Mouse (Mus musculus) megakaryocyte, embryonic 14.5 days (primary cell): ENCODE measurements at regions not wholly inside any gene's neighbourhood (a gene's known extent, or its start where the extent isn't known, plus 50 kb on each side); places are given as distances from the start of the nearest gene placed in this dataset.

Source experiments
- H3K27me3 ChIP-seq: replicated peaks from 2 replicates; pipeline ENCODE3; 2012; ENCODE audit warnings: inconsistent platforms
- H3K36me3 ChIP-seq: replicated peaks from 2 replicates; pipeline ENCODE3; 2012; ENCODE audit warnings: low read length, inconsistent platforms, mixed read lengths
- H3K4me1 ChIP-seq: 2 replicates; pipeline ENCODE4 v1.6.1; 2012; ENCODE audit warnings: inconsistent platforms
- H3K4me3 ChIP-seq: replicated peaks from 2 replicates; pipeline ENCODE3; 2012; ENCODE audit warnings: moderate library complexity, mild to moderate bottlenecking, inconsistent platforms
- H3K9me3 ChIP-seq: 2 replicates; pipeline ENCODE4 v1.6.1; 2012; ENCODE audit warnings: inconsistent platforms
- FLI1 ChIP-seq: IDR thresholded peaks from 2 replicates; pipeline ENCODE4 v1.6.1; 2012; ENCODE audit warnings: low read length, inconsistent platforms, mixed read lengths
- GATA1 ChIP-seq: IDR thresholded peaks from 3 replicates; pipeline ENCODE4 v1.6.1; 2012; ENCODE audit warnings: mixed read lengths, low read length, inconsistent platforms, borderline replicate concordance

DNA sequence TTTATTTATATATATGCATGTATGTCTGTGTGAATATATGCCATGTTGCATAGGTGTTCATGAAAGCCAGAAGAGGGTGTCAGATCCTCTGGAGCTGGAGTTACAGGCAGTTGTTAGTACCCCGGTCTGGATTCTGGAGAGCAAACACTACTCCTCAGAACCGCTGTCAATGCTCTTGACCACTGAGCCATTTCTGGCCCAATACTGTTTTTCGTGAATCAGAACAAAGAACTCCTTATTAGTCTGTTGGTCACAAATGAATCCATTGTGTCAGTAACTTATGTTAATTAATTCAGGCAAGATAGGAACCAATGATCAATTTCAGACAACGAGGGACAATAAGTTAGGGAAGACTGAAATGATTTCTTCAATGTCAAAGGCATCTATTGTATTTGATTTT, 68.6 kb upstream of the Abcb5 start:
- H3K4me3 ChIP-seq, result no peak overlapping the region
- no peaks in the 10 kb centered on the region for H3K9me3 ChIP-seq
- H3K36me3 ChIP-seq, result no peaks in the 10 kb centered on the region
- TF ChIP-seq GATA1 (no peak), FLI1 (no peak)
- H3K27me3 ChIP-seq, result no peaks in the 10 kb centered on the region
- no peaks in the 10 kb centered on the region for H3K4me1 ChIP-seq

DNA sequence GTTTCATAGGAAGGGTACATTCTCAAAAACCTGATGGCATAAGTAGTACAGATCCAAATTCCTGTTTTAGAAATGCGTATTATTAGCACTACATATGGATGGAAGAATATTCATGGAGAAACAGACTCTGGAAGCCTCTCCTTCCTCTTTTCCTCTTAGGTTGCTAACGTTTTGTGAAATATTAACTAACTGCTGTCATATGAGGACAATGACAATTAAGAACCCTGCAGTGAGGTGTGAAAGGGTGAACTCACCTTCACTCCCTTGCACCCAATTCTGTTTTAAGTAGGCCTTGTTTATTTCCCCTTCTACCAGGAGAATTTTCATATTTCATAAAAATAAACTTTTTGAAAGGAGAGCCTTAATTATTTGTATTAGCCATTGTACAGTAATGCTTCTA, 62.5 kb upstream of the Abcb5 start:
- no peaks in the 10 kb centered on the region for H3K27me3 ChIP-seq
- no peaks in the 10 kb centered on the region for H3K4me1 ChIP-seq
- H3K36me3 ChIP-seq, result no peaks in the 10 kb centered on the region
- H3K9me3 ChIP-seq, result no peaks in the 10 kb centered on the region
- no peak overlapping the region for H3K4me3 ChIP-seq
- no peak for TF ChIP-seq FLI1
- no peak for TF ChIP-seq GATA1

DNA sequence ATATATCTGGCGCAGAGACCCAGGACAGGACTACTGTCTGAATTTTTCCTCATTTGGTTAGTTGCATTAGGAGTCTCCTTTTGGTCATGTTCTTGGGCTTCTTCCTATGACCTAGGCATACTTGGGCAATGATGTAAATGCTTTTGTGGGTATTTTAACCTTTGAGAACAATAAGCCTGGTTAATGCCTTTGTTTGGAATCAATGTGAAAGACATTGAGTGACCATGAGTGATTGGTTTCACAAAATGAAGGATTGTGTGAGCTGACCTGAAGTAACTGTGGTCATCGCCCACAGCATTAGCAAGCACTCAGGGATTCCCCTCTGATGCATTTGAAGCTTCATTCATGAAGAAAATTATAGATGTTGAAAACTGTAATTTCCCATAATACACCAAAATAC, 61.9 kb upstream of the Abcb5 start:
- TF ChIP-seq FLI1, result no peak
- no peak for TF ChIP-seq GATA1
- Histone ChIP-seq H3K36me3 (no peaks in the 10 kb centered on the region), H3K4me3 (no peak overlapping the region), H3K4me1 (no peaks in the 10 kb centered on the region), H3K27me3 (no peaks in the 10 kb centered on the region), H3K9me3 (no peaks in the 10 kb centered on the region)

GRCm38 (mm10) chr12:119027701-119028100, 61.5 kb upstream of the Abcb5 start:
- Histone ChIP-seq H3K4me1 (no peaks in the 10 kb centered on the region), H3K36me3 (no peaks in the 10 kb centered on the region), H3K27me3 (no peaks in the 10 kb centered on the region), H3K4me3 (no peak overlapping the region), H3K9me3 (no peaks in the 10 kb centered on the region)
- TF ChIP-seq GATA1, result no peak

GRCm38 (mm10) chr12:119026311-119026710, 60.1 kb upstream of the Abcb5 start:
- Histone ChIP-seq H3K4me3 (no peak overlapping the region), H3K4me1 (no peaks in the 10 kb centered on the region), H3K36me3 (no peaks in the 10 kb centered on the region), H3K27me3 (no peaks in the 10 kb centered on the region), H3K9me3 (peaks cover 5% of the 10 kb centered on the region; the same call in 1 of the 2 replicates)
- TF ChIP-seq GATA1 (no peak), FLI1 (no peak)

DNA sequence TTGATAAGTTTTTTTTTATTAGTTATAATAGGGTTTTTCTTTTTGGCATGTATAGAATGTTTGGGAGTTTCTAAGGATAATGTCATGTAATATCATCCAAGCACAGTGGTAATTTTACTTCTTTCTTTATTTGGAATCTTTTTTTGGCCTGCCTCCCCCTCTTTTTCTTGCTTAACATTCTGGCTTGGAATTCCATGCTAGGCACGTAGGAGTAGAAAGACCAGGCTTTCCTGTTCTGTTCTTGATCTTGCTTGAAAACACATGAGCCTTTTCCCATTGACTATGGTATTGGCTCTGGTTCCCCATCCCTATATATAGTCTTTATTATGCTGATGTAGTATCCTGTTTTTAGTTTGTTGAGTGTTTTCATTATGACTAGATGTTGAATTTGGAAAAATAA, 57.8 kb upstream of the Abcb5 start:
- Histone ChIP-seq H3K4me3 (no peak overlapping the region), H3K27me3 (no peaks in the 10 kb centered on the region), H3K36me3 (no peaks in the 10 kb centered on the region), H3K4me1 (no peaks in the 10 kb centered on the region), H3K9me3 (peaks cover 5% of the 10 kb centered on the region; the same call in 1 of the 2 replicates)
- TF ChIP-seq GATA1, result no peak
- no peak for TF ChIP-seq FLI1
